Mouse (Mus musculus): ENCODE data around the gene Ankrd1.

Ankrd1 gene

DNA sequence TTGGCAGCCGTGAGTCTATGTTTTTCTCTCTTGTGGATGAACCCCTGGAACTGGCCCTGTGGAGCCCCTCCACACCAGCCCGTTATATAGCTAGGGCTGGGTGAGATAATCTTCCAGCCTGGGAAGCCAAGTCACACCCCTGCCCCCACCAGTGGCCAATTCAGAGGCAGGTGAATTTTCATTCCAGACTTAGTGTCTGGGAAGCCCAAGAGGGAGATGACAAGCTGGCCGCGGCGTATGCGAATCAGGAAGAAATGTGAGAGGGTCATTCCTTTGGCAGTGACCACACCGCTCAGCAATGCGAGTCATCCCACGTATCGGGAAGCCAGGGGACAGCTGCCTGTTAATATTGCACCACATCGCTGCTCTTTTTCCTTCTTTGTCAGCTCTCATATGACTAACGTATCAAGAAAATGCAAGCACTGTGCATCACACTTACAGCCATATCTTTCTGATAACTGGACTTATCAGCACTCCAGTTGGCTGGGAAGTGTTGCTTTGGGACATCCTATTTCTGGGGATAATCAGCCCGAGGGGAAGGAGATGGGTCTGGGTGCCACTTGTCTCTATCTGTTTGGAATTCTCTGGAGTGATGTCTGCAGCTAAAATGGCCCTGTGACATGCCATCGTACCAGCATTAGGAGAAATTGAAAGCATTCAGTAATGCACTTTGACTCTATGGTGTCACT lies at the start of gene Ankrd1:
Gene Ankrd1, minus strand, starts transcription at position 317 of the 689 bp plus-strand sequence.
- DNase-seq (ENCODE audit: low read depth in 2 of 2, low spot score in 2 of 2), result no peak

DNA sequence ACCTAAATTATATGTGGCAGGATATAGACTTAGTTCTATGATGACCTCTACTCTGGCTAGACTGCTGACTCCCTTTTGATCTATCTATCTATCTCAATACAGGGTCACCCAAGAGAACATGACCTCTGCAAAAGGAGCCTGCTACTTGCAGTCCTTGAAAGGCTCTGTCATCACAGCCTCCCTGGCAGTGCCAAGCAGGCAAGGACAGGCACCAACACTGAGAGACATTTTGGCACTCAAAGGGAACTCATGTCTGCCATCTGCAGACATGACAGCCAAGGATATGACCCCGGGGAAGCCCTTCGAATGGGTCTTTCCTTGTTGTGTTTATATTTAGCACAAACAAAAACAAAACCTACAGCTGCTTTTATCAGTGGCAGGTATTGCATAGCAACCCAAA lies 49.2 kb upstream of the Ankrd1 start:
- DNase-seq (ENCODE audit: low read depth in 2 of 2, low spot score in 2 of 2), result no peak

DNA sequence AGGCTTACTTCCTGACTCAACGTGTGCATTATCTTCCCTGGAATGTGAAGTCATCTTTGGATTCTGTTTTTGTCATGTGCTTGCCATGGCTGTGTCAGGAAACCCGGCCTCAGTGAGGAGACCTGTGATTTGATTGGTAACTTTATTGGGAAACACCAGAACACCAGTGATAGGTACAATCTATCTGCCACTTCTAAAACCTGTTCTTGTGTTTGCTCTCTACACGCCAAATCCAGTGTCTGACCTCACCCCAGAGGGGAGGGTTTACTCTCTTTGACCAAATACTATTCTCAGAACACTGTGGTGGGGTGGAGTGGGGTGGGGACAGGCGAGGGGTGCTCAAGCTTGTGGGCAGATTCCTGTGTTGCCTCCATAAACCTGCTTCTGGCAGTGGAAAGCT lies 48.2 kb upstream of the Ankrd1 start:
- DNase-seq (ENCODE audit: low read depth in 2 of 2, low spot score in 2 of 2), result no peak

DNA sequence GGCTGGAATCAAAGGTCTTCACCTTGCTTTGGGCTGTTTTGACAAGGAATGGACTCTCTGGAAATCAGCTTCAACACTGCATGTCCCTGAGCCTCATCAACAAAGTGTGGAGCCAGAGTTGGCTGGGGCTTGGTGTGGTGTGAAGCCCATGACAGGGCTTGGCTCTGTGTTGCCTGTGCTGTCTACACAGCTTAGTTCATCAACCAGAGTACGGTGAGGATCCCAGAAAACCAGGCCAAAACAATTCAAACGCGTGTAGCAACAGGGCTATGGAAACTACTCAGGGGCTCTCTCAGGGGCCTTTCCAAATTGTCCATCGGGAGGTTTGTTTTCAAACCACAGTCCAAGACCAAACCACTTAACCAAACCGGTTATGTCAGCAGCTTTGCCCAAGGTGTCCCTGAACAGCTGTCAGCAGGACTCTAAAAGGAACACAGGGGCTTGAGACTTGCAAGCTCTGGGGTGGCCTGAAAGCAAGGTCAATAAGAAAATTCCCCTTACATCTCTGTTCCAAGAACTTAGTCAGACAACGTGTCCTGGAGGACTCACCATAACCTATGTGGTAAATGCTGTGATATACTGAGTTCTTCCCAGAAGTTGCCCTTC lies 47.5 kb upstream of the Ankrd1 start:
- no peak for DNase-seq (ENCODE audit: low read depth in 2 of 2, low spot score in 2 of 2)

DNA sequence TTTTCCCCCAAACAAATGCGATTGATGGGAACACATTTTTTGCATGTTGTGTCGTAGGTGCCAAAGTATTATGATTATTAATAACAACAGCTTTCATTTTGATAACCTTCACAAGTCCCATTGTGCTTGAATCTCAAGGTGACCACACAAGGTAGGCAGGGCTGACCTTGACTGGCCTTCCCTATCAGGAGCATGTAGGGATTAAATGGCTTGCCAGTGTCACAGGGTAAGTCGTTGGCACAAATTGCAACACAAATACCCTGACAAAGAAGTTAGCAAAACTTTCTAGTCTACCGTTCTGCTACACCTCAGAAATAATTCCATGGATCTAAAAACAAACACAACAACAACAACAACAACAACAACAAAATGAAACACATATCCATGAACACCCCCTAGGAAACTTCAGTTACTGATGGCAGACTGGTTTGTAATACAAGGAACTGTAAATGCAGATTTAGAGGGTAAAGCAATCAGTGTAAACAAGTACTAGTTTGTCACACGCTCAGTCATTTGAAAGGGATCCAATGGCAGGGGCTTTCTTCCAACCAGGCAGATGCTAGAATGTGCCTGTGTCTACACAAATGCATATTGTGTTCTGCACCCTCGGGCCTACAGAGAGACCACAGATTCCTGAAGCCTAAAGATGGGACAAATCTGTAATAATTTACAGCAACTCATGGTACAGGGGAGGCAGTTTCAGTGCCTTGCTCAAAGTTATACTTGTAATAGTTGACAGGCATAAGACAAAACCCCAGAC lies 46.7 kb upstream of the Ankrd1 start:
- DNase-seq (ENCODE audit: low read depth in 2 of 2, low spot score in 2 of 2), result no peak

DNA sequence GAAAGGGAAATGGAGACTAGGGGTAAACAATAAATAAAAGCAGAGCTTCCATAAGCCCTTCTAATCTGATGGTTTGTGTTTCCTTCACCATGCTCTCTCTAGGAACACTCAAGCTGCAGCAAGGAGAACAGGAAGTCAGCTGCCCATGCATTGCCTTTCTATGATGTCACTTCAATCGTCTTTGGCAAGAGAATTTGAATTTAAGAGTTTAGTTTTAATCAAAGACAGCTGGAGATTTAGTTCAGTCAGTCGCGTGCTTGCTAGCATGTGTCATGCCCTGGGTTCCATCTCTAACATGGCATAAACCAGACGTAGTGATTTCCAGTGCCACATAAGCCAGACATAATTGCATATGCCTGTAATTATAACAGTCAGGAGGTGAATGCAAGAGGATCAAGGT lies 45.5 kb upstream of the Ankrd1 start:
- DNase-seq (ENCODE audit: low read depth in 2 of 2, low spot score in 2 of 2), result no peak

DNA sequence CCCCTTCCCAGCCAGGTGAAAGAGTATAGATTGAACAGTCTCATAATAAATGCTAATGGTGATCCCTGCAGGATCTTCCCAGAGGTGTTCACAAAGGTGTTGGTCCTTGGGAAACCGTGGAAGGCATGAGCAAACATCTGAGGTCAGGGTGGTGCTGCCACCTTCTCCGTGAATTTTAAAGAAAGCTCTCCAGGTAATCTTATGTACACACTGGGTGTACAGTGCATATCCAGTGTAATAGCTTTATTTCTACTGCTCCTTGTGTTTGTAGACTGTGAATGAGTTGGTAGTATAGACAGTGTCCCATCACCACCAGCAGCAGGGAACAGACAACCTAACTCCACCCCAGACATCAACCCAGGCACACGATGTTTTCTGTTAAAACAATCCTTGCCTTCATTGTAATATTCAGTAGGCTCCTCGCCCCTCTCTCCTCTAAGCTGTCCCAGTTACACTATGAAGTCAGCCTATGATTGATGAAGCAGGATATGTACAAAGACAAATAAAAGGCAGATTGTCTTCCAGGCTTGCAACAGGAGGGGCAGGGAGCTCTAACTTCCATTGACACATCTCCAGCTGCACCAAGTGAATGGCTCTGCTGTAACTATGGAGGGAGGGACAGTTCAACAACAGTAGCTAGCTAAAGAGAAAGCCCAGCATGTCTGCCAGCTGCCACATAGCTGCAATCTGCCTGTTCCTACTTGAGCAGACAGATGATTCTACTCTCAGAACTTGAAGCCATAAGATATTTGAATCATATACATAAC lies 30.5 kb upstream of the Ankrd1 start:
- DNase-seq (ENCODE audit: low read depth in 2 of 2, low spot score in 2 of 2), result no peak

DNA sequence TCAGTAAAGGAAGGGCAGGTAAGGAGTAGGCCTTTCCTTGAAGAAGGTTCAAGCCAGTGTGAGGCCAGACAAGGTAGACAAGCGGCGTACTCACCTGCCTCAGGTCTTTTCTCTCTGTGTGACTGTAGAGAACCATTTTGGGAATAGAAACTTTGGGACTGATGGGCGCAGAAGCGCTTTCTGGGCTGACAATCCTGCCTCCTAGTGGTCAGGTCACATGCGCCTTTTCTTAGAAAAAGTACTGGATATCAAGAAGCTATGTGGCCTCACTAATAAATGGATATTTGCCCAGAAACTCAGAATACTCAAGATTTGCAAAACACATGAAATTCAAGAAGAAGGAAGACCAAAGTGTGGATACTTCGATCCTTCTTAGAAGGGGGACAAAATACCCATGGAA lies 28.7 kb upstream of the Ankrd1 start:
- no peak for DNase-seq (ENCODE audit: low read depth in 2 of 2, low spot score in 2 of 2)

DNA sequence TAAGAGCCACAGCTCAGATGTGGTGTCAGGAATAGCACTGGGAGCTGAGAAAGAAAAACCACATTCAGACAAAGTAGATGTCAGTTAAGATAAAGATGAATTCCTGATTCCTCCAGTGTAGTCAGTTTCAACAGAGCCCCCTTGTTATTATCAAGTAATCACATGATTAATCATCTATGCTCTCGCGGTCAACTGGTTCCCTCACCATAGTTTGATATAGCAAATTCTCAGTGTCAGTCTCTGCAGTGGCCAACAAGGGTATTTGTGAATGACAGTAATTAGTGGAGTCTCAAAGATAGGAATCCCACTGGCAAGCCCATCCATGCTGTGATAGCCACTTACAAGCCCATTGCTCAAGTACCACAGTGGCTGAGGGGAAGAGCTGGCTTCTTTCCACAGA lies 23.7 kb upstream of the Ankrd1 start:
- no peak for DNase-seq (ENCODE audit: low read depth in 2 of 2, low spot score in 2 of 2)

DNA sequence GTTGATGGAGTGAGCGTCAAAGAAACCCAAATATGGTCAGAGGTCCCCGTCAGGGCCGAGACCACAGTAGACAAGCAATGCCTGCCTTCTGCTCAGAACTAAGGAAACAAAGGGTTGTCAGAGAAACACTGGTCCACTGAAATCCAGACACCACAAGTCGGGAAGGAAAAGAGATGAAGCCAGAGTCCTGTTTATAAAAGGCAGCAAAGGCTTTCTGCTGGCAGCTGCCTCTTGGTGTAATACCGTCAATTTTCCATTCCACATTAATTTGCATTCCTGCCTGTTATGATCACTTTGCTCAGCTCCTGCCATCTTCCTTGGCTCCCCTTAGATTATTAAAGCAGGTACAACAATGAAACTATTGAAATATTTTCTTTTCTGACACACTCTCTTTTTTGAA lies 13.8 kb upstream of the Ankrd1 start:
- no peak for DNase-seq (ENCODE audit: low read depth in 2 of 2, low spot score in 2 of 2)

DNA sequence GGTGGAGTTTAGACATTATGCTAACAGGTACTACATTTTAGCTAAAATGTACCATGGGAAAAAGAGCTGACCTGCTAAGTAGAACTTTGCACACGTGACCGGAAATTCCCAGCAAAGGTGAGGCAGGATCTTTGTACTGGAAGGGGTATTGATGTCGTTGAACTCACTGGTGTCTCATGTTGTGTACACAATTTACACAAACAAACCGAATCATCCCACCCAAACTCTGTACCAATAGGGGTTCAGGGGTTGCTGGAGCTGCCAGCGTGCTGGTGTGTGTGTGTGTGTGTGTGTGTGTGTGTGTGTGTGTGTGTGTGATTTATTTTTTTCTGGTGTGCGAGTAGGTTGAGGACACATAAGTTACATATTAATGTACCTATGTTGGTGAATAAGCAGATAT lies 13.2 kb upstream of the Ankrd1 start:
- no peak for DNase-seq (ENCODE audit: low read depth in 2 of 2, low spot score in 2 of 2)

DNA sequence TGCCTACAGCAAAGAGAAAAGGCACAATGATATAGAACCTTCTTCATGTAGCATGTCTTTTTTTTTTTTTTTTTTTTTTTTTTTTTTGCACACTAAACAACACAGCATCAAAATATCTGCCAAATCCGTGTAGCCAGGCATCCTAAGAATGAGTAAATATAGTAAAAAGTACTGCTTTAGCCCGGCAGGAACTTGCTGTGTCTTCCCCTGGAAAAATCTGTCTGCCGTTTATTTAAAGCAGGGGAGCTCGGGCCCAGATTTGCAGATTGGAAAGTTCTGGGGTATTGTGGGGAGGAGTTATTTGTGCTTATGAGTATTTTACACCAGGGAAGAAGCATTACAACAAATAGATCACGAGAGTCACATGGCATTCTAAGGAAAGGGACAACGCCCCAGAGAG lies 12.1 kb upstream of the Ankrd1 start:
- DNase-seq (ENCODE audit: low read depth in 2 of 2, low spot score in 2 of 2), result no peak

DNA sequence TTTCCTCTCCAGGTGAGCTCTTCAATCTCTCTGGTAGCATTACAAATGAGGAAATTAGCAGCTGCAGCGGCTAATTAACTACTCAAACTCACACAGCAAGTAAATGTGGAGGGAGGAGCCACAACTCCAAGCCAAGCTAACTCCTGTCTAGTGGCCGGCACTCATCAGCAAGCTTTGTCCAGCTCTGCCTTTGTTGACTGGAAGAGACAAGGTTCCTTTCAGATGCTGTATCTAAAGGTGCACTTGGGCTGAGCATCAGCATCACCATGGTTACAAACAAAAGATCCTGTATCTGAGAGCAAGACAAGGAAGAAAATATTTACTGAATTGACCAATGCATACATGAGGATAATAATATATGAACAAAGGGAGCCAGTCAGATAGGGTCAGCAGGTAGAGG lies 10.3 kb upstream of the Ankrd1 start:
- DNase-seq (ENCODE audit: low read depth in 2 of 2, low spot score in 2 of 2), result no peak

DNA sequence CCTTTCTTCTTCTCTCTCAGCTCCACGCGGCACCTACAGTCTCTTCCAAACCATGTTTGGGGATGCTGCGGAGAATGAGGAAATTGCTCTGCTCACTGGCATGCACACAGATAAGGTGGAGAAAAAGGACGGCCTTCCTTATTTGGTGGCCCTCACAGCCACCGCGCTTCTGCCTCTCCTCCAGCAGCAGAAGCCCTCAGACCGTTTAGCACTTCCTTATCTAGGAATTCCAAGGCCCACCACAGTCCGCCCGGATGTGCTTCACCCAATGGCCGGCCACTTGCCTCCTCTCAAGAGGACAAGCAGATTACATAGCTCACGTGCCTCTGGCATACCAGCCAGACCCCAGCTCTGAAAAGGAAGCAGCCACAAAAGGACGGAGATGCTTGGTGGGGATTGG lies 9.7 kb upstream of the Ankrd1 start:
- no peak for DNase-seq (ENCODE audit: low read depth in 2 of 2, low spot score in 2 of 2)

DNA sequence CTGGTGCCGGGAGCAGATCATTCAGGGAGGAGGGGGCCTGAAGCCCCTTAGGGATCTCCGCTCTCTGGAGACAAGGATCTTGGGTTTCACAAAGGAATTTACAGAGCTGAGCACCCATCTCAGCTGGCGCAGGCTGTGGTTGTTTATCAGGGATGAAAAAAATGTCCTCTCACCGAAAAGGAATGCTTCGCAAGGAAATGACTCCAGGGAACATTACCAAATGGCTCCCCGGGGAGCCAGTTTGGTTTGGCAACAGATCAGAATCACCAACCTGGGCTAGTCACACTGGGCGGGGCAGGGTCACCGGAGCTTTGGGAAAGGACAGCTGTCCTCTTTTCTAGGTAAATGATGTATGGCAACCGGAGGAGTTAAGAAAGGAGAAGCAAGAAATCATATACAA lies 9.3 kb upstream of the Ankrd1 start:
- DNase-seq (ENCODE audit: low read depth in 2 of 2, low spot score in 2 of 2), result no peak

DNA sequence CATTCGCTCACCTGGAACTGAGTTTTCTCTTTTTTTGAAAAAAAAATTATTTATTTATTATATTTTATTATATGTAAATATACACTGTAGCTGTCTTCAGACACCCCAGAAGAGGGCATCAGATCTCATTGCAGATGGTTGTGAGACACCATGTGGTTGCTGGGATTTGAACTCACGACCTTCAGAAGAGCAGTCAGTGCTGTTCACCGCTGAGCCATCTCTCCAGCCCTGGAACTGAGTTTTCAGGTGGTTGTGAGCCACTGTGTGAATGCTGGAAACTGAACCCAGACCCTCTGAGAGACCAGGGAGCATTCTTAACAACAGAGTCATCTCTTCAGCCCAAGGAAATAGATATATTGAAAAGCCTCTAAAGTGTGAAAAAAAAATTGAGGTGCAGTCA lies 8.5 kb upstream of the Ankrd1 start:
- no peak for DNase-seq (ENCODE audit: low read depth in 2 of 2, low spot score in 2 of 2)

DNA sequence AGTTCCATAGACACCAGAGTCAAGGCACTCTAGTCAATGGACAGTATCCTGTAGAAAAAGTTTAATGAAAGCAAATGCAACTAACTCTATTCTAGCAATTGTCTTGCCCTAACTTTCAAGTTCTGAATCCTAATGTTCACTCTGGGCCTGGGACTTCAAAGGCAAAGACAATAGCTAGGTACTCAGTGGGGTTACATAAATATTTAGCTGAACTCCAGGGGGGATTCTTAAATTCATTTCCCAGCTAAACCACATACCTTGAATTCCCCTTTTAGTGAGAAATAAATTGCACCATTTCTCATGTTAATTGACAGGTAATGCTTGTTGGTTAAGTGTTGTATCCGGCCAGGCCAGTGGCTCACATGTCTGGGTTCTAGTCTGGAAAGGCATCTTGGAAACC lies 4.3 kb upstream of the Ankrd1 start:
- no peak for DNase-seq (ENCODE audit: low read depth in 2 of 2, low spot score in 2 of 2)

DNA sequence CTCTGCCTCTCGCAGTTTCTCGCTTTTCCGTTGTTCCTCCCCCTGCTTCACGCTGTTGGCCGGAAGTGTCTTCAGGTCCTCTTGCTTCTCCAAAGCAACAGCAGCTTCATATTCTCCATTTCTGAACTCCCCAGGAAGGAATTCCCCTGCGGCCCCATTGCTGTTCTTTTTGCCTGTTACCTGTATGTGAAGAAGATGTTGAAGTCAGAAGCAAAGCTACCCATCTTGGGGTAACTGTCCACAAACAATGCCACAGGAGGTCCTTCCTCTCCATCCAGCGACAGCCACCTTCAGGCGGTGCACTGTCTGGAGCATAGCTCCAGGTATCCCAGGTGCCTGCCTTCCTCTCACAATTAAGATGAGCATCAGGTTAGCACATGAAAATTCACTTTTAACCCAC lies 680 bp downstream of the Ankrd1 start:
- no peak for DNase-seq (ENCODE audit: low read depth in 2 of 2, low spot score in 2 of 2)

DNA sequence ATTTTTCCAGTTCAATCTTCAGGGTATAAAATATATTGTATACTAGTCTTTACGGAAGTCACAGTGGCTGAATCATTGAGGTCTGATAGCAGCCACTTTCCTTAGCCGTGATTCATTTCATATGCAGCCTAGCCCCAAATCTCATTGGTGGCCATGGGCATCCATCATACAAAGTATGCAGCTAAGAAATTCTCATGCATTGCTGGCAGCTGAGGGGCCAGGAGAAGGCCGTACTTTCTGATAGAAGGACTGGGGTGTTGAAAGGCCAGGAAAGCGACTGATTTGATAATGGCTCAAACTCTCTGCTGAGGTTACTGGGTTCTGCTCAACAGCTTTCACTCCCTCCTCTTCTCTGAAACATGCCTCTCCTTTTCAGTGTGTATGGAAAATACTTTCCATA lies 3.7 kb downstream of the Ankrd1 start:
- no peak for DNase-seq (ENCODE audit: low read depth in 2 of 2, low spot score in 2 of 2)

DNA sequence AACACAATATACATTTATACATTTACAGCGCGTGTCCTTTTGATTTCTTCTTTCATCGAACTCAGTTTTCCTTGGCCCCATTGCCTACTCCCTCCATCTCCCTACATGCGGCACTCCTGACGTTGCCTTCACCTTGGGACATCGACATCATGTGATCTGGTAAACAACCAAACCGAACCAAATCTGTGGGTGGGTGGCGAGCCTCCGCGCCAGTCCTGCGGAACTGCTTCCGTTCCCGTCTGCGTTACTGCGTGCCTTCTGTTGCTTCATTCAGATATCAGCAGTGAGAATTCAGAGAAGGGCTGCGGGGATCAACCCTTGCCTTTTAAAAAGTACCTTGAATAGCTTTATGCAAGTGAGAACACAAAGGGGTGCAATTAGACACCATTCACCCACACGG lies 7.9 kb downstream of the Ankrd1 start:
- no peak for DNase-seq (ENCODE audit: low read depth in 2 of 2, low spot score in 2 of 2)

DNA sequence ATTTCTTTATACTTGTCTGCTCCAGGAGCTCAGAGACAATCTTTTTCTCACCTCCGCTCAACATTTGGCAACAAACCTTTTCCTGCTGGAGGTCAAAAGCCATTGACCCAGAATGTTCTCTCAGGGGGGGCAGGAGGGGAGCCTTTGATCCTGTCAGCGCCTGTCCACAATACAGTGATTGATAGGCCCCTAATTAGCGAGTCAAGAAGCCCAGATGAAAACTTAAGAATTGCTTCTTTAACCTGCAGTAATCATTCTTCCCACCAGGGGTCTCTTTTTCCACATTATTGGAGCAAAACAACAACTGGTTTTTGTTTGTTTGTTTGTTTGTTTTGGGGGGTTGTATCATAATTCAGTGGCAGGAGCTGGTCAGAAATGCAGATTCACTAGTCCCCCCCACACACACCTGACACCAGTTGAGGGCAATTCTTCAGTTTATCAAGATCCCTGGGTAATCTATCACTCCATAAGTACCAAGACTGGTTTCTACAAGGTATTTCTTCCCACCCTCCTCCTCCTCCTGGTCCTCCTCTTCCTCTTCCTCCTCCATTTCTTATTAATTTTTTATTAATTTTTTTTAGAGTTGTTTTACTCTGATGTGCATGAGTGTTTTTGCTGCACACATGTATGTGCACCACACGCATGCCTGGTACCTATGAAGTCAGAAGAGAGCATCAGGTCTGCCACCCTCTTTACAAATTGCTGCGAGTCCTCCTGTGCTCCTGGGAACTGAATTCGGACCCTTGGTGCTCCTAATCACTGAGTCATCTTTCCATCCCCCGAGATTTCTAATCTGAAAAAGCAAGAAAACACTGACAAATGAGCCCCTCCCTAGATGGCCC lies 8.6 kb downstream of the Ankrd1 start:
- DNase-seq (ENCODE audit: low read depth in 2 of 2, low spot score in 2 of 2), result no peak

Data from CD8-positive naive resting alpha-beta T cell, adult 2 months (primary cell).